In the genomic region with DNA sequence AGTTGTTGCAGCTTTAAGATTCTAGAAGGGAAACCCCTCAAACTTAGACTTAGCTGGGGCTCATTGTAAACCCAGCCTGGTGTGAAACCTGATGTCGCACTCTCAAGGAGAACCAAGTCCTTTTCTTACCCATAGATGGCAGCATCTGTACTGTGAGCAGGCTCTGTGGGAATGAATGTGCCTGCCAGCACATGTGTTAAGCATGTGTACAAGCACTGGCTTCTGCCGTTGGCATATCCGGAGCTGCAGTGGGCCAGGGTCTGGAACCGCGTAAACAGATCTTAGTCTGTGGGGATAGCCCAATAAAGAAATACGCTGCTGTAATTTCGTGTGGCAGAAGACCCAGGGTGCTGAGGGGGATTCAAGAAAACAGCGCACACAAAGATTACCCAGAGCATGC, we compare ENCODE assay signal across 8 mouse cellular contexts. TPM values are rescaled to one million over a fixed set of nuclear protein-coding genes. Genes with fewer than 3 reads are reported as not detected.
DNase-seq lines count a peak whose midpoint lies in the region; ATAC-seq and TF ChIP-seq lines count a peak whose summit lies in the region.

No protein-coding gene starts in this region.

- DNase-seq in midbrain, embryonic 11.5 days (ENCODE audit: low spot score, missing footprints) = no peak
- peak; percentile 68 for DNase-seq in heart, adult 8-10 months (ENCODE audit: low spot score)
- DNase-seq in lung, postnatal 25 days (ENCODE audit: low spot score) = peak; percentile 81
- DNase-seq in cerebellum, adult 9-10 months = no peak

- H3K4me2 ChIP-seq in midbrain, embryonic 13.5 days (replicated peaks) = no peak overlapping the region
- H3K4me2 ChIP-seq in midbrain, embryonic 11.5 days = no peak overlapping the region
- H3K4me2 ChIP-seq in kidney, embryonic 15.5 days = no peak overlapping the region

- no peaks in the 10 kb centered on the region for H3K27me3 ChIP-seq in midbrain, embryonic 13.5 days
- H3K27me3 ChIP-seq in midbrain, embryonic 11.5 days (ENCODE audit: control insufficient read depth, insufficient read depth, low read length) = no peaks in the 10 kb centered on the region
- H3K27me3 ChIP-seq in kidney, embryonic 15.5 days = no peaks in the 10 kb centered on the region
- no peaks in the 10 kb centered on the region for H3K27me3 ChIP-seq in small intestine, adult 2 months (ENCODE audit: control insufficient read depth, insufficient read depth, low read length)

- 58% methylated on average over 8 of the region's 8 CpGs for WGBS in midbrain, embryonic 13.5 days
- WGBS in midbrain, embryonic 11.5 days = 60% methylated on average over 8 of the region's 8 CpGs
- 49% methylated on average over 8 of the region's 8 CpGs for WGBS in kidney, embryonic 15.5 days
- 42% methylated on average over 8 of the region's 8 CpGs for WGBS in small intestine, adult 2 months

- peak; percentile 73 for ATAC-seq in midbrain, embryonic 13.5 days
- ATAC-seq in midbrain, embryonic 11.5 days (ENCODE audit: low FRiP score) = no peak
- ATAC-seq in kidney, embryonic 15.5 days (replicated peaks; ENCODE audit: low FRiP score) = 0 out of 2 replicates have a peak, but pooled peaks have one; percentile 22

- TF ChIP-seq POLR2A in cortical plate, adult 2 months (IDR thresholded peaks at IDR 0.05; ENCODE audit: extremely low read depth, insufficient read depth, low read length) = no peak
- no peak for TF ChIP-seq POLR2A in small intestine, adult 2 months (IDR thresholded peaks at IDR 0.05; ENCODE audit: low read depth, low read length)

- TF ChIP-seq CTCF in cortical plate, adult 2 months (IDR thresholded peaks at IDR 0.05; ENCODE audit: extremely low read depth, insufficient read depth, low read length) = peak; percentile 78
- peak; percentile 47; the same call in 1 of the 2 replicates for TF ChIP-seq CTCF in small intestine, adult 2 months (IDR thresholded peaks at IDR 0.05; ENCODE audit: extremely low read depth, insufficient read length, insufficient replicate concordance, low read depth, low read length)

- no peak overlapping the region for H3K27ac ChIP-seq in midbrain, embryonic 13.5 days
- H3K27ac ChIP-seq in midbrain, embryonic 11.5 days (ENCODE audit: low read depth, low read length) = no peak overlapping the region
- H3K27ac ChIP-seq in cortical plate, adult 2 months (ENCODE audit: insufficient read depth, low read length) = no peak overlapping the region
- no peak overlapping the region for H3K27ac ChIP-seq in kidney, embryonic 15.5 days
- no peak overlapping the region for H3K27ac ChIP-seq in small intestine, adult 2 months (ENCODE audit: insufficient read depth, low read depth, low read length)

- H3K9ac ChIP-seq in midbrain, embryonic 13.5 days (replicated peaks) = no peak overlapping the region
- no peak overlapping the region for H3K9ac ChIP-seq in midbrain, embryonic 11.5 days (ENCODE audit: low read length)
- H3K9ac ChIP-seq in kidney, embryonic 15.5 days = no peak overlapping the region

- H3K9me3 ChIP-seq in midbrain, embryonic 13.5 days = no peaks in the 10 kb centered on the region
- no peaks in the 10 kb centered on the region for H3K9me3 ChIP-seq in midbrain, embryonic 11.5 days (ENCODE audit: control insufficient read depth, low read length)
- no peaks in the 10 kb centered on the region for H3K9me3 ChIP-seq in kidney, embryonic 15.5 days (replicated peaks)

- no peaks in the 10 kb centered on the region for H3K36me3 ChIP-seq in midbrain, embryonic 13.5 days
- no peaks in the 10 kb centered on the region for H3K36me3 ChIP-seq in midbrain, embryonic 11.5 days (ENCODE audit: control insufficient read depth, insufficient read depth, low read length)
- H3K36me3 ChIP-seq in kidney, embryonic 15.5 days = no peaks in the 10 kb centered on the region
- no peaks in the 10 kb centered on the region for H3K36me3 ChIP-seq in small intestine, adult 2 months (ENCODE audit: control insufficient read depth, insufficient read depth, low read length)

- no peaks in the 10 kb centered on the region for H3K4me1 ChIP-seq in midbrain, embryonic 13.5 days (replicated peaks)
- no peaks in the 10 kb centered on the region for H3K4me1 ChIP-seq in midbrain, embryonic 11.5 days (ENCODE audit: control insufficient read depth, insufficient read depth, low read length)
- peaks cover 4% of the 10 kb centered on the region for H3K4me1 ChIP-seq in cortical plate, adult 2 months (ENCODE audit: control insufficient read depth, insufficient read depth, low read length)
- peaks cover 53% of the 10 kb centered on the region for H3K4me1 ChIP-seq in kidney, embryonic 15.5 days
- H3K4me1 ChIP-seq in small intestine, adult 2 months (ENCODE audit: control insufficient read depth, insufficient read depth, insufficient read length, low read length) = peaks cover 33% of the 10 kb centered on the region

- no peak overlapping the region for H3K4me3 ChIP-seq in midbrain, embryonic 13.5 days (replicated peaks)
- no peak overlapping the region for H3K4me3 ChIP-seq in midbrain, embryonic 11.5 days (ENCODE audit: low read depth, low read length)
- no peak overlapping the region for H3K4me3 ChIP-seq in cortical plate, adult 2 months (ENCODE audit: insufficient read depth, low read length)
- H3K4me3 ChIP-seq in kidney, embryonic 15.5 days (replicated peaks) = no peak overlapping the region
- H3K4me3 ChIP-seq in small intestine, adult 2 months (ENCODE audit: low read depth, low read length) = no peak overlapping the region

RNA-seq across cellular contexts. Expression of a gene that starts 9.1 kb away (rescaled TPM):
- polyA plus RNA-seq in midbrain, embryonic 13.5 days (2015; fragmentation: Nextera tagmentation; extraction: Ambion mirVana) = 14.1 and 18.0 TPM in 2 replicates
- 27.9 and 29.9 TPM in 2 replicates for polyA plus RNA-seq in midbrain, embryonic 11.5 days (2014; fragmentation: Nextera tagmentation; extraction: Ambion mirVana)
- 96.0 and 134 TPM in 2 replicates for polyA plus RNA-seq in cortical plate, adult 2 months (2012; rRNA removed)
- total RNA-seq in heart, adult 8-10 months (2022) = 100 to 1,000 TPM; 584 to 827 (median 671) TPM
- polyA plus RNA-seq in kidney, embryonic 15.5 days (2015; fragmentation: Nextera tagmentation; extraction: Ambion mirVana) = 129 and 144 TPM in 2 replicates
- polyA plus RNA-seq in small intestine, adult 2 months (2012; rRNA removed) = 198 and 205 TPM in 2 replicates

Comparison
In these comparisons a context has a peak if more than half of its experiments do, and no peak if none do; other contexts are left out.
1. DNase-seq: peak in heart, adult 8-10 months (single experiment) and lung, postnatal 25 days (single experiment); none in midbrain, embryonic 11.5 days (single experiment) and cerebellum, adult 9-10 months (single experiment).